In the genomic region with DNA sequence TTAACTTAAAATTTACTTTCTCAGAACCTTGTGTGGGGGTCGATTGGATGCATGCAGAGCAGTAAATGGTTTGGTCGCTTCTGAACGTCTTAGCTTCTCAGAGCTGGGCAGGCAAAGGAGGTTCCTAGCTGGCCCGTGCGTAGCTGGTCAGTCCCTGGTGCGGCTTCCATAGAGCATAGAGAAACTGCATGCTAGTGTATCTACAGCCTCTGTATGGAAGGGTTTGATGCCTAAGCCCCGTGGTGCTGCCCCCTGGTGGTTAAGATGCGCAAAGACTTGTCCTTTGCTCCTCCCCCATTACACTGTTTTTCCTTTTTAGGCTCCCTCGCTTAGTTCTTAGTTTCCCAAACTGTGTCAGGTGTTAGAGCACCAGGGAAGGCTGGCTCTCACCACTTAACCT, we compare ENCODE assay signal across 8 mouse cellular contexts. TPM values are rescaled to one million over a fixed set of nuclear protein-coding genes. Genes with fewer than 3 reads are reported as not detected.
DNase-seq lines count a peak whose midpoint lies in the region; ATAC-seq and TF ChIP-seq lines count a peak whose summit lies in the region.

No protein-coding gene starts in this region.

- no peak overlapping the region for H3K9ac ChIP-seq in hindbrain, embryonic 11.5 days (ENCODE audit: low read depth, low read length)
- H3K9ac ChIP-seq in lung, postnatal 0 days (replicated peaks; ENCODE audit: low read depth), result 0 out of 2 replicates have a peak overlapping the region, but pooled peaks have one; percentile 19

- no peak overlapping the region for H3K27ac ChIP-seq in hindbrain, embryonic 11.5 days (ENCODE audit: low read depth, low read length)
- 0 out of 2 replicates have a peak overlapping the region, but pooled peaks have one; percentile 26 for H3K27ac ChIP-seq in lung, postnatal 0 days (ENCODE audit: low read length)

- DNase-seq in NIH3T3 (ENCODE audit: low read depth), result peak; percentile 95
- DNase-seq in cerebellum, postnatal 10 days, result peak; percentile 93 to 95
- peak; percentile 75 to 92 for DNase-seq in frontal cortex, adult 2 months (ENCODE audit: extremely low spot score in 1 of 2, low spot score in 1 of 2)
- peak; percentile 90 for DNase-seq in hindbrain, embryonic 11.5 days (ENCODE audit: low spot score)
- peak; percentile 78 to 85 for DNase-seq in layer of hippocampus, postnatal 10 days (ENCODE audit: low spot score in 2 of 2)
- DNase-seq in lung, postnatal 0 days (ENCODE audit: low spot score), result peak; percentile 94
- DNase-seq in ovary, postnatal 10 days (ENCODE audit: low spot score), result peak; percentile 60
- DNase-seq in thymus, postnatal 0 days (ENCODE audit: low spot score), result peak; percentile 88

- peak; percentile 41; the same call in 1 of the 2 replicates for TF ChIP-seq EP300 in lung, postnatal 0 days (IDR thresholded peaks at IDR 0.05)

- WGBS in hindbrain, embryonic 11.5 days, result 3% methylated on average over 9 of the region's 9 CpGs
- 3% methylated on average over 9 of the region's 9 CpGs for WGBS in lung, postnatal 0 days

- no peaks in the 10 kb centered on the region for H3K36me3 ChIP-seq in hindbrain, embryonic 11.5 days (ENCODE audit: control insufficient read depth, insufficient read depth, low read length)
- no peaks in the 10 kb centered on the region for H3K36me3 ChIP-seq in lung, postnatal 0 days (ENCODE audit: insufficient read depth, low read length)

- peak; percentile 98 for TF ChIP-seq CTCF in lung, postnatal 0 days (IDR thresholded peaks at IDR 0.05)

- ATAC-seq in hindbrain, embryonic 11.5 days (ENCODE audit: low FRiP score), result no peak
- peak; percentile 34 for ATAC-seq in lung, postnatal 0 days

- H3K27me3 ChIP-seq in hindbrain, embryonic 11.5 days (ENCODE audit: control insufficient read depth, insufficient read depth, low read length), result no peaks in the 10 kb centered on the region
- no peaks in the 10 kb centered on the region for H3K27me3 ChIP-seq in lung, postnatal 0 days (replicated peaks; ENCODE audit: insufficient read depth, low read length)

- H3K4me2 ChIP-seq in hindbrain, embryonic 11.5 days (replicated peaks; ENCODE audit: low read depth, low read length), result peak overlapping the region; percentile 80
- H3K4me2 ChIP-seq in lung, postnatal 0 days (replicated peaks; ENCODE audit: low read depth, low read length), result peak overlapping the region; percentile 75

- no peaks in the 10 kb centered on the region; the same call in 1 of the 2 replicates for H3K4me1 ChIP-seq in hindbrain, embryonic 11.5 days (replicated peaks; ENCODE audit: control insufficient read depth, insufficient read depth, low read length)
- H3K4me1 ChIP-seq in lung, postnatal 0 days (ENCODE audit: insufficient read depth, low read depth, low read length), result peaks cover 10% of the 10 kb centered on the region; the same call in 1 of the 2 replicates

- peak overlapping the region; percentile 13; the same call in 1 of the 2 replicates for H3K4me3 ChIP-seq in hindbrain, embryonic 11.5 days (ENCODE audit: low read depth, low read length)
- peak overlapping the region; percentile 73; the same call in 1 of the 2 replicates for H3K4me3 ChIP-seq in lung, postnatal 0 days (ENCODE audit: low read depth, low read length)

- no peaks in the 10 kb centered on the region for H3K9me3 ChIP-seq in hindbrain, embryonic 11.5 days (ENCODE audit: control insufficient read depth, low read length)
- no peaks in the 10 kb centered on the region for H3K9me3 ChIP-seq in lung, postnatal 0 days (ENCODE audit: low read length)

RNA-seq across cellular contexts. Expression of a gene that starts 2.1 kb away (rescaled TPM):
- 25.2 and 26.6 TPM in 2 replicates for polyA plus RNA-seq in frontal cortex, adult 2 months (2012; rRNA removed)
- polyA plus RNA-seq in hindbrain, embryonic 11.5 days (2014; fragmentation: Nextera tagmentation; extraction: Ambion mirVana), result 12.4 and 15.0 TPM in 2 replicates
- total RNA-seq in layer of hippocampus, postnatal 10 days (2021), result 10 to 100 TPM; 31.9 to 32.1 TPM
- polyA plus RNA-seq in lung, postnatal 0 days (2015; fragmentation: Nextera tagmentation; extraction: Ambion mirVana), result 9.6 and 9.9 TPM in 2 replicates
- polyA plus RNA-seq in thymus, postnatal 0 days (2015; fragmentation: Nextera tagmentation; extraction: Ambion mirVana), result 15.8 and 16.7 TPM in 2 replicates
